Mouse (Mus musculus): ENCODE data around the gene Thap12. TPM values are rescaled to one million over a fixed set of nuclear protein-coding genes. Genes with fewer than 3 reads are reported as not detected.

Thap12 gene
- total RNA-seq, 2 experiments from 2014 or later = 80.3 to 106 TPM

DNA sequence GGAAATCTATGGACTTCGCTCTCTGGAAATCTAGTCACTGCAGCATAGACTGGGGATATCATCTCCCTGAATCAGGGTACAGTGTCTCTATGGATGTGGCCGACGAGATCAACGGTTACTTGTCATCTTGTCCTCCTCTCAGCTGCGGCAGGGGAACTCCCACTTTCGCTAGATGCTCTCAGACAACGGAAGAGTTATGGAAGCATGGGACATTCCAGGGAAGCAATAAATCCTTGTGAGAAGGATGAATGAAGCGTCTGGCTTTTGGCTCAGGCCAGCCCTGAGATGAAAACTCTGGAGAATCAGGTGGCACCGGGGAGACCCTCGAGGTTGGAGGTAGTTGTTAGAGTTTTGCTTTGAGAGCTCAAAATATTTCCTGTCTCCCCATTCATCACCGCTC, 53.1 kb downstream of the Thap12 start:
- no peak for DNase-seq

DNA sequence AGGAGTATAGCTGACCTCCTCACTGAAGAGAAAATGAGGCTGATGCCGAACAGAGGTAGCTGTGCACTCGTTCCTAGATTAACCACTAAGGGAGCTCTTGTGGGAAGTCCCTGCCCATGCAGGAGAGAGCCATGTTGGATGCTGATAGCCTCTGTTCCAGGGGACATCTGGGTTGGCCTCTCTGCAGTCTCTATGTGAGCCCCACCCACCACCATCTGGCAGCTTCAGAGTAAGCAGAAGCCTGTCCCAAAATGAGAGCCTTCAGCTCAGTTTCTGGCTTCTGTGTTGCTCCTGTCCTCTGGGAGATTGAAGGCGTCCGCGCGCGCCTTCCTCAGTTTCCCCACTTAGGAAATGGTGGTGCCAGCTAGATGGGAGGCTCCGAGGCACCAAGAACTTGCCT, 53.7 kb downstream of the Thap12 start:
- peak; percentile 59 for DNase-seq

DNA sequence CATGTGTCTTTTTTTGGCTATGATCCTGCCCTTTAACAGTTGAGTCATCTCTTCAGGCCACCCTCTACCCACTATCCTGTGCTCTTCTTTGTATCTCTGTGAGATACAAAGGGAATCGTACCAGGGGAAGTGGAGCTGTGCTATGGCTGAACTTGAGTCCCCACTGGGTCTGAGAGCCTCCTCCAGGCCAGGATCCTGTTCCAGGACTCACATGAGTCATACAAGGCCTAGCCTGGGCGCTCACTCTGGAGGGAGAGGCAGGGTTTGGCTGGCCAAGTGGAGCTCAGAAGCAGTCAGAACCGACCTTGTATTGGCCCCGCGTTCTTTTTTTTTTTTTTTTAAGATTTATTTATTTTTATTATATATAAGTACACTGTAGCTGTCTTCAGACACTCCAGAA, 57.2 kb downstream of the Thap12 start:
- DNase-seq = peak; percentile 46

DNA sequence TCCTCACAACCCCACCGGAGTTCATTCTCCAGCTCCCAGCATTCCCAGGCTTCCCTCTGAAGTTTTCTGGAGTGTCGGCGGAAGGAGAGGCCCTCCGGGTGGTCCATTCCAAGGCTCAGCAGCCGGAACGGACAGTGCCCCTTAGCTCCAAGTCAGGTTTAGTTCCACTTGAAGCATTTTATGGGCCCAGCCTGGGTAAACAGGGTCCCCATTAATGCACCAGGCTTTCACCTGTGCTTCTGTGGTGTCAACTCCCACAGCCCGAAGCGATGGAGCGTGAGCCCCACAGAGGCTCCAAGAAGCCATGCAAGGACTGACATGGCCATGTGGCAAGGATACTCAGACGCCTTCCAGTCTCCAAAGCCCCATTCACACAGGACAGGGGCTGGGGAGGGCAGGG, 61.0 kb downstream of the Thap12 start:
- DNase-seq = no peak

DNA sequence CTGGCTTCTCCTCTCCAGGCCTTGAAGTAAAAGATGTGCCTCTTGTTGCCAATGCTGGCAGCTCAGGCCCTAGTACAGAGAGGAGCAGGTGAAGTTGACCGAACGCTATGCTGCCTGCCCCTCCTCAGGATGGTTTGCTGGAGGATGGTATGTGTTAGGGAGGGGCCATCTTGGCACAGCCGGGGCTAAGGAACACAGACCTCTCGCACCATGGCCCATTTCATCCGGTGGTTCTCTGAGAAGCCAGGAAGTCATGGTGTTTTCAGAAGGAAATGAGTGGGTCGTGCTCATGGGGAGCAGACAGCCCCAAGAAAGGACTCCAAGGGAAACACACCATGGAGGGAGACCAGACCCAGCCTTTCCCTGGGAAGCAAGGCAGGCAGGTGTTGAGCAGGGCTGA, 64.4 kb downstream of the Thap12 start:
- no peak for DNase-seq

Other genes with a start within 250 kb of the Thap12 start
- gene Lrrc32, start 213.8 kb upstream of the Thap12 start, total RNA-seq (2021) = 1 to 10 TPM; 4.9 to 5.0 TPM
- gene Emsy, start 46.3 kb upstream of the Thap12 start, total RNA-seq (2021) = 10 to 100 TPM; 18.6 to 19.3 TPM
- gene Wnt11, start 132.0 kb downstream of the Thap12 start, total RNA-seq (2021) = 1 to 10 TPM; 5.7 to 6.6 TPM

All from gastrocnemius, postnatal 25 days (tissue).